10 mouse cellular contexts compared by ENCODE assay signal in genomic region chr3:51603705-51604291, GRCm38 (mm10). TPM values are rescaled to one million over a fixed set of nuclear protein-coding genes. Genes with fewer than 3 reads are reported as not detected.
DNase-seq lines count a peak whose midpoint lies in the region; ATAC-seq and TF ChIP-seq lines count a peak whose summit lies in the region.
"Had no signal": no experiment of that assay in that cellular context is flagged by ENCODE, and none has a peak within 500 bp of the region (broad histone marks: within the 10 kb centered on the region; RNA-seq: fewer than 3 reads in every experiment).

No protein-coding gene starts in this region.

- no peak for TF ChIP-seq CTCF in gastrocnemius, adult 2 months (IDR thresholded peaks at IDR 0.05)

- no peaks in the 10 kb centered on the region for H3K36me3 ChIP-seq in neural tube, embryonic 11.5 days (ENCODE audit: control insufficient read depth, insufficient read depth, low read length)
- H3K36me3 ChIP-seq: embryonic facial prominence, embryonic 12.5 days had no signal

- ATAC-seq in neural tube, embryonic 11.5 days (ENCODE audit: insufficient read depth, low FRiP score, low TSS enrichment): no peak

- H3K27me3 ChIP-seq in neural tube, embryonic 11.5 days (ENCODE audit: control insufficient read depth, insufficient read depth, low read length): no peaks in the 10 kb centered on the region
- H3K27me3 ChIP-seq: embryonic facial prominence, embryonic 12.5 days had no signal

- intact Hi-C loops in left cerebral cortex, postnatal 4 days (cut with DNase I): no loop called here
- intact Hi-C loops in gastrocnemius, adult 2 months (cut with DNase I): no loop called here
- intact Hi-C loops in heart, postnatal 14 days (cut with DNase I): no loop called here

- H3K4me1 ChIP-seq in neural tube, embryonic 11.5 days (ENCODE audit: control insufficient read depth, insufficient read depth, low read length): no peaks in the 10 kb centered on the region
- H3K4me1 ChIP-seq: embryonic facial prominence, embryonic 12.5 days had no signal

- no peak overlapping the region for H3K9ac ChIP-seq in neural tube, embryonic 11.5 days (ENCODE audit: low read length)
- H3K9ac ChIP-seq: embryonic facial prominence, embryonic 12.5 days had no signal

- H3K9me3 ChIP-seq in neural tube, embryonic 11.5 days (ENCODE audit: control insufficient read depth, low read length): no peaks in the 10 kb centered on the region
- H3K9me3 ChIP-seq: embryonic facial prominence, embryonic 12.5 days had no signal

- 86% methylated on average over 15 of the region's 15 CpGs for WGBS in neural tube, embryonic 11.5 days

- H3K4me3 ChIP-seq in neural tube, embryonic 11.5 days (ENCODE audit: low read depth, low read length): no peak overlapping the region
- H3K4me3 ChIP-seq in gastrocnemius, adult 2 months: no peak overlapping the region
- H3K4me3 ChIP-seq: embryonic facial prominence, embryonic 12.5 days had no signal

- H3K27ac ChIP-seq in neural tube, embryonic 11.5 days (ENCODE audit: low read depth, low read length): no peak overlapping the region
- H3K27ac ChIP-seq in gastrocnemius, adult 2 months: no peak overlapping the region
- H3K27ac ChIP-seq: embryonic facial prominence, embryonic 12.5 days had no signal

- DNase-seq in neural tube, embryonic 11.5 days (ENCODE audit: low spot score): peak; percentile 36
- no peak for DNase-seq in neural tube, embryonic 10.5 days (ENCODE audit: extremely low spot score, low spot score)
- peak; percentile 89 for DNase-seq in brain, adult 2 months (ENCODE audit: low read depth, low spot score)
- peak; percentile 47 to 54 for DNase-seq in frontal cortex, postnatal 25 days (ENCODE audit: low spot score in 2 of 2)
- peak; percentile 86 for DNase-seq in left cerebral cortex, postnatal 4 days
- DNase-seq in gastrocnemius, adult 2 months: no peak
- DNase-seq in heart, postnatal 14 days: no peak
- DNase-seq in urinary bladder, adult 2 months (ENCODE audit: low spot score): no peak

- H3K4me2 ChIP-seq in neural tube, embryonic 11.5 days (ENCODE audit: low read depth): no peak overlapping the region
- H3K4me2 ChIP-seq: embryonic facial prominence, embryonic 12.5 days had no signal

RNA-seq across cellular contexts. Expression of gene Setd7, which starts 43.1 kb away (rescaled TPM):
- 4.2 and 4.8 TPM in 2 replicates for polyA plus RNA-seq in neural tube, embryonic 11.5 days (2014; fragmentation: Nextera tagmentation; extraction: Ambion mirVana)
- 10 to 100 TPM; 38.2 to 41.1 TPM for total RNA-seq in left cerebral cortex, postnatal 4 days (2021)
- 100 to 1,000 TPM; 148 to 167 TPM for total RNA-seq in gastrocnemius, adult 2 months (2021)
- 10 to 100 TPM; 56.2 to 56.7 TPM for total RNA-seq in heart, postnatal 14 days (2021)
- polyA plus RNA-seq in urinary bladder, adult 2 months (2012; rRNA removed): 41.5 and 63.2 TPM in 2 replicates

RNA-seq across cellular contexts. Expression of gene Mgst2, which starts 56.4 kb away (rescaled TPM):
- polyA plus RNA-seq in neural tube, embryonic 11.5 days (2014; fragmentation: Nextera tagmentation; extraction: Ambion mirVana): 0.58 and 1.9 TPM in 2 replicates
- total RNA-seq in left cerebral cortex, postnatal 4 days (2021): 1 to 10 TPM; 1.1 to 1.5 TPM
- total RNA-seq in gastrocnemius, adult 2 months (2021): under 1 TPM; 0.39 to 0.61 TPM
- total RNA-seq in heart, postnatal 14 days (2021): 1 to 10 TPM; 2.1 to 2.9 TPM
- polyA plus RNA-seq in urinary bladder, adult 2 months (2012; rRNA removed): 16.9 and 32.1 TPM in 2 replicates
- total RNA-seq: liver, adult 2 months had no signal

Comparison
In these comparisons a context has a peak if more than half of its experiments do, and no peak if none do; other contexts are left out.
1. DNase-seq: peak in neural tube, embryonic 11.5 days (single experiment), brain, adult 2 months (single experiment), frontal cortex, postnatal 25 days (2 of 2) and left cerebral cortex, postnatal 4 days (single experiment); none in neural tube, embryonic 10.5 days (single experiment), gastrocnemius, adult 2 months (single experiment), heart, postnatal 14 days (0 of 2) and urinary bladder, adult 2 months (single experiment).